Mouse (Mus musculus) midbrain, embryonic 15.5 days (tissue): ENCODE data around the gene Scgb1a1. TPM values are rescaled to one million over a fixed set of nuclear protein-coding genes. Genes with fewer than 3 reads are reported as not detected.
"Not testable (repeated sequence)": the region's sequence is repeated elsewhere in the genome, so short reads cannot be mapped to it uniquely, and the experiment has no call there.

Source experiments
- ATAC-seq: fragments of 200-750 bp; cut with Nextera tagmentation; replicated peaks from 2 replicates; pipeline ENCODE4 v1.8.0; 2017; ENCODE audit warnings: moderate TSS enrichment
- H3K27ac ChIP-seq: fragments of 300-500 bp; sonication (generic); 2 replicates; pipeline ENCODE4 v1.5.1; 2015; ENCODE audit warnings: mild to moderate bottlenecking, inconsistent platforms
- H3K27me3 ChIP-seq: fragments of 300-500 bp; sonication (generic); replicated peaks from 2 replicates; pipeline ENCODE4 v1.6.1; 2015; ENCODE audit warnings: inconsistent platforms
- H3K36me3 ChIP-seq: fragments of 300-500 bp; sonication (generic); replicated peaks from 2 replicates; pipeline ENCODE4 v1.6.1; 2015; ENCODE audit warnings: inconsistent platforms
- H3K4me1 ChIP-seq: fragments of 300-500 bp; sonication (generic); 2 replicates; pipeline ENCODE4 v1.6.1; 2015; ENCODE audit warnings: inconsistent platforms
- H3K4me2 ChIP-seq: fragments of 300-500 bp; sonication (generic); 2 replicates; pipeline ENCODE4 v1.6.1; 2015; ENCODE audit warnings: inconsistent platforms, mild to moderate bottlenecking, moderate library complexity
- H3K4me3 ChIP-seq: fragments of 300-500 bp; sonication (generic); 2 replicates; pipeline ENCODE4 v1.5.1; 2015; ENCODE audit warnings: mild to moderate bottlenecking, inconsistent platforms
- H3K9ac ChIP-seq: fragments of 300-500 bp; sonication (generic); 2 replicates; pipeline ENCODE4 v1.6.1; 2015; ENCODE audit warnings: mild to moderate bottlenecking, inconsistent platforms
- H3K9me3 ChIP-seq: fragments of 300-500 bp; sonication (generic); 2 replicates; pipeline ENCODE4 v1.6.1; 2016; ENCODE audit warnings: inconsistent platforms
- WGBS: fragments of 180-500 bp; shearing (Covaris S2); methylation state at CpG from one replicate; pipeline ENCODE4 v1.1.7; 2015; ENCODE audit warnings: mixed read lengths; 5-methylcytosine and 5-hydroxymethylcytosine counted together
- polyA plus RNA-seq: library from polyadenylated mRNA; unstranded; fragments of >200 nt; fragmentation: Nextera tagmentation; extraction: Ambion mirVana; gene quantifications from 2 replicates; pipeline ENCODE4 v1.2.1, GENCODE M21; 2015

Scgb1a1 gene
- polyA plus RNA-seq, 1 experiment from 2014 or later = not detected

DNA sequence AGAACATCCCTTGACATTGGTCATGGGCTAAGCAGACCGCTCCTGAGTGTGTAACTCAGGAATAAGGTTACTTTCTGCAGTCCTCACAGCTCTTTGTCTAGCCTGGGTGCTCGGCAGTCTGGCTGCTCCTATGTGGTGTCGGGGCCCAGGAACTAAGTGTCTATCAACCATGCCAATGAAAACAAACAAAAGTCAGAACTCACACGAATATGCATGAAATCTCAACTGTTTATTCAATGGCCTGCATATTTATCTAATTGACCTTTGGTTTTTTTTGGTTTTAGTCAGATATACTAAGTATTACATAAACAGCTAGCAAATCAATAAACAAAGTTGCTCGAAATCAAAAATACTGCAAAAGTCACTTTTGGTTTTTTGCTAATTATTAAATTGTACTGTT is 7.4 kb upstream of the Scgb1a1 start:
- Histone ChIP-seq H3K4me1 (no peaks in the 10 kb centered on the region), H3K4me3 (no peak overlapping the region), H3K36me3 (no peaks in the 10 kb centered on the region), H3K9ac (no peak overlapping the region), H3K27ac (no peak overlapping the region), H3K9me3 (no peaks in the 10 kb centered on the region), H3K27me3 (no peaks in the 10 kb centered on the region), H3K4me2 (no peak overlapping the region)
- ATAC-seq = no peak
- WGBS = 77% methylated on average over 5 of the region's 5 CpGs

GRCm38 (mm10) chr19:9090709-9091108 is 3.0 kb upstream of the Scgb1a1 start:
- Histone ChIP-seq H3K9ac (no peak overlapping the region), H3K4me3 (no peak overlapping the region), H3K27me3 (no peaks in the 10 kb centered on the region), H3K4me2 (no peak overlapping the region), H3K9me3 (no peaks in the 10 kb centered on the region), H3K27ac (no peak overlapping the region), H3K4me1 (no peaks in the 10 kb centered on the region), H3K36me3 (no peaks in the 10 kb centered on the region)
- ATAC-seq = no peak
- WGBS = 69% methylated on average over 2 of the region's 2 CpGs

- Histone ChIP-seq H3K9ac (no peak overlapping the region), H3K4me1 (no peaks in the 10 kb centered on the region), H3K27me3 (no peaks in the 10 kb centered on the region), H3K4me3 (no peak overlapping the region), H3K9me3 (no peaks in the 10 kb centered on the region), H3K36me3 (no peaks in the 10 kb centered on the region), H3K4me2 (no peak overlapping the region), H3K27ac (no peak overlapping the region)
- 74% methylated on average over 4 of the region's 4 CpGs for WGBS
- no peak for ATAC-seq
Measured at GRCm38 (mm10) chr19:9090191-9090590, 2.4 kb upstream of the Scgb1a1 start.

DNA sequence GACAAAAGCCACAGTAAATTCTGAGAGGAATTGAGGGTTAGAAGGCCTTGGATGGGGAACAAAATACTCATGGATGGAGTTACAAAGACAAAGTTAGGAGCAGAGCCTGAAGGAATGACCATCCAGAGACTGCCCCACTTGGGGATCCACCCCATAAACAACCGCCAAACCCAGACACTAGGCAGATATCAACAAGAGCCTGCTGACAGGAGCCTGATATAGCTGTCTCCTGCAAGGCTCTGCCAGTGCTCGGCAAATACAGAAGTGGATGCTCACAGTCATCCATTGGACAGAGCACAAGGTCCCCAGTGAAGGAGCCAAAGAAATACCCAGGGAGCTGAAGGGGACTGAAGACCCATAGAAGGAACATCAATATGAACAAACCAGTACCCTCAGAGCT is 3.9 kb downstream of the Scgb1a1 start:
- not testable (repeated sequence) for H3K27me3 ChIP-seq, H3K4me3 ChIP-seq, H3K4me1 ChIP-seq, H3K9me3 ChIP-seq, H3K27ac ChIP-seq, H3K36me3 ChIP-seq, ATAC-seq, H3K4me2 ChIP-seq, H3K9ac ChIP-seq
- whole genome bisulfite sequencing = 77% methylated on average over 2 of the region's 2 CpGs

DNA sequence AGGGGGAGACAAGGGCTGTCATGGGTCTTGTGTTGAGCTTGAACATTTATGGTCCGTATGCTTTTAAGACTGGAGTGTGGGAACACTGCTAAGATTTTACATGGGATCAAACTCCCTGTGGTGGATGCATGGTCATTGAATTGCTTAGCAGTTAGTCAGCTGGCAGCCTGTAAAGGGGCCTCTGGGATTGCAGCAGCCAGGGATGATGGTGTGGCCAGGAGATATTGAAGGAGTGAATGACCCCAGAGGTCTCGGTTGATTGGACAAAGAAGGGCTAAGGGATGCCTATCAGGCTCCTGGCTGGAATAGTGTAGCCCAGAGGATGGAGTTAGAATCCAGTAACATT is 4.8 kb downstream of the Scgb1a1 start:
- no peaks in the 10 kb centered on the region for H3K27me3 ChIP-seq
- no peak overlapping the region for H3K9ac ChIP-seq
- no peak overlapping the region for H3K27ac ChIP-seq
- peaks cover 6% of the 10 kb centered on the region; the same call in 1 of the 2 replicates for H3K4me1 ChIP-seq
- no peak overlapping the region for H3K4me2 ChIP-seq
- no peak overlapping the region for H3K4me3 ChIP-seq
- H3K9me3 ChIP-seq = no peaks in the 10 kb centered on the region
- H3K36me3 ChIP-seq = no peaks in the 10 kb centered on the region
- 80% methylated on average over 2 of the region's 2 CpGs for WGBS
- ATAC-seq = peak; percentile 46

- WGBS = 15% methylated on average over 23 of the region's 23 CpGs
- Histone ChIP-seq H3K4me3 (no peak overlapping the region), H3K27ac (no peak overlapping the region), H3K27me3 (no peaks in the 10 kb centered on the region), H3K4me2 (peak overlapping the region; percentile 37), H3K4me1 (peaks cover 6% of the 10 kb centered on the region; the same call in 1 of the 2 replicates), H3K36me3 (no peaks in the 10 kb centered on the region), H3K9ac (no peak overlapping the region), H3K9me3 (no peaks in the 10 kb centered on the region)
- peak; percentile 95 for ATAC-seq
Measured at GRCm38 (mm10) chr19:9082191-9083009, 5.4 kb downstream of the Scgb1a1 start.

GRCm38 (mm10) chr19:9081311-9082190 is 6.2 kb downstream of the Scgb1a1 start:
- 0 out of 2 replicates have a peak, but pooled peaks have one; percentile 22 for ATAC-seq
- Histone ChIP-seq H3K9me3 (no peaks in the 10 kb centered on the region), H3K4me2 (no peak overlapping the region; the same call in 1 of the 2 replicates), H3K4me1 (peaks cover 6% of the 10 kb centered on the region; the same call in 1 of the 2 replicates), H3K9ac (no peak overlapping the region), H3K36me3 (no peaks in the 10 kb centered on the region), H3K27me3 (no peaks in the 10 kb centered on the region), H3K4me3 (no peak overlapping the region), H3K27ac (no peak overlapping the region)
- 89% methylated on average over 14 of the region's 14 CpGs for WGBS

- no peaks in the 10 kb centered on the region for H3K27me3 ChIP-seq
- peaks cover 6% of the 10 kb centered on the region; the same call in 1 of the 2 replicates for H3K4me1 ChIP-seq
- H3K27ac ChIP-seq = no peak overlapping the region
- ATAC-seq = no peak
- no peaks in the 10 kb centered on the region for H3K9me3 ChIP-seq
- H3K36me3 ChIP-seq = no peaks in the 10 kb centered on the region
- no peak overlapping the region for H3K9ac ChIP-seq
- H3K4me3 ChIP-seq = no peak overlapping the region
- WGBS = 41% methylated on average over 7 of the region's 7 CpGs
- H3K4me2 ChIP-seq = no peak overlapping the region
Measured at GRCm38 (mm10) chr19:9079916-9080315, 7.8 kb downstream of the Scgb1a1 start.

DNA sequence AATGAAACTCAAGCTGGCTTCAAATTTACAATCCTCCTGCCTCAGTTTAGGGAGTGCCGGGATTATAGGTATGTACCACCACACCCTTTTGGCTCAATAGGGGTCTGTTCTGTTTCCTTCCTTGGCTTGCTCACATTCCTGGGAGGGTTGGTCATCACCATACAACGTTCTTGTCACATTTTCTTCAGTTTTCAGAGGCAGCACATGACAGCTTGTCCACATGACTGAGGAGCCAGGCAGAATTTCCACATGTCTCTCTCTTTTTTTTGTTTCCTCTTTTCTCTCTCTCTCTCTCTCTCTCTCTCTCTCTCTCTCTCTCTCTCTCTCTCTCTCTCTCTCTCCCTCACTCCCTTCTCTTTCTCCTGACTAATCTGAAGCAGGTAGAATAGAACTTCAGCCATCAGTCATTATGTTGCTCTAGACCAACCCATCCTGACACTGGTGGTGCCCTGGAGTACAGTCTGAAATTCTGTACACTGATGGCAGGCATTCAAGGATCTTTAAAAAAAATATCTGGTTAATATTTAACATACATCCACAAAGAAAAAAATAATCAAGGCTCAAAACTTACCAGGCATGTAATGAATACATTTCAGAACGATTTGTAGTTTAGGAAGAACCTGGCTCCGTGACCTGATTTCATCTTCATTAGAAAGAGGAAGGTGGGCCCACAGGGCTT is 10.6 kb downstream of the Scgb1a1 start:
- no peak for ATAC-seq
- no peak overlapping the region for H3K9ac ChIP-seq
- H3K9me3 ChIP-seq = no peaks in the 10 kb centered on the region
- no peak overlapping the region for H3K4me2 ChIP-seq
- no peaks in the 10 kb centered on the region for H3K4me1 ChIP-seq
- H3K27ac ChIP-seq = no peak overlapping the region
- no peaks in the 10 kb centered on the region for H3K36me3 ChIP-seq
- WGBS = 78% methylated on average over 4 of the region's 4 CpGs
- H3K27me3 ChIP-seq = no peaks in the 10 kb centered on the region
- H3K4me3 ChIP-seq = no peak overlapping the region

DNA sequence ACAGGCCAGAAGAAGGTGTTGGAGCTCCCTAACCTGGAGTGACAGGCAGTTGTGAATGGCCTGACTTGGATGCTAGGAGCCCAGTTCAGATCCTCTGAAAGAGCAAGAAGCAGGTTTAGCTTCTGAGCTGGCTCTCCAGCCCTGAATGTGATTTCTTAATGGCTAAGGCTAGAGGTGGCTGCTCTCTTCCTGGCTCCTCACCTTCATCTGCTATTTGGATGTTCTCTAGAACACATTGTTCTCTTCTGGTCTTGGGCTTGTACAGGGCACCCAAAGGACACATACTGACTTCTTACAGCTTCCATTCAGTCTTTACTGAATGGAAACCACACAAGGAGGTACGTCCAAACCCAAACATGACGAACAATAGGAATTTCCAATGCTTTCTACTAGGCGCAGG is 11.7 kb downstream of the Scgb1a1 start:
- 88% methylated on average over 3 of the region's 3 CpGs for WGBS

DNA sequence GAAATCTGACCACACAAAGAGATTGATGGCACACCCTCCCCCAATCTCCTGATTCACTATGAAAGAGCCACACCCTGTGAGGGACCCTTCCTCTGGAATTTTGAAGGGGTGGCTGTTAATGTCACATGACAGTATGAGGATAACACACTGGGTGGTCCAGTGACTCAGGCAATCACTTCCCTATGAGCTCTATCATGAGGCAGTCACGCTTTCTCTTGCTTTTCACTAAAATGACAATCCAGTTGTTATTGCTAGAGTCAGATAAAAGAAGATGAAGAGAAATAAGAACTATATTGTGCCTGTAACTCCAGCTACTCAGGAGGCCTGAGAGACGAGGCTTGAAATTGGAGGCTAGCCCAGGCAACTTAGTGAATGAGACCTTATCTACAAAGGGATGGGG is 12.2 kb downstream of the Scgb1a1 start:
- no peak overlapping the region for H3K4me2 ChIP-seq
- no peaks in the 10 kb centered on the region for H3K27me3 ChIP-seq
- H3K4me1 ChIP-seq = no peaks in the 10 kb centered on the region
- WGBS = 69% methylated on average over 2 of the region's 2 CpGs
- H3K9me3 ChIP-seq = no peaks in the 10 kb centered on the region
- no peak overlapping the region for H3K4me3 ChIP-seq
- H3K27ac ChIP-seq = no peak overlapping the region
- ATAC-seq = no peak
- H3K9ac ChIP-seq = no peak overlapping the region
- no peaks in the 10 kb centered on the region for H3K36me3 ChIP-seq

More for the DNA sequence above, 11.7 kb downstream of the Scgb1a1 start:
- no peaks in the 10 kb centered on the region for H3K4me1 ChIP-seq
- H3K27ac ChIP-seq = no peak overlapping the region
- no peak overlapping the region for H3K4me3 ChIP-seq
- no peak for ATAC-seq
- H3K36me3 ChIP-seq = no peaks in the 10 kb centered on the region
- H3K9me3 ChIP-seq = no peaks in the 10 kb centered on the region
- no peak overlapping the region for H3K4me2 ChIP-seq
- no peak overlapping the region for H3K9ac ChIP-seq
- no peaks in the 10 kb centered on the region for H3K27me3 ChIP-seq

GRCm38 (mm10) chr19:9074424-9074823 is 13.3 kb downstream of the Scgb1a1 start:
- Histone ChIP-seq H3K4me2 (no peak overlapping the region), H3K9ac (no peak overlapping the region), H3K36me3 (no peaks in the 10 kb centered on the region), H3K27ac (no peak overlapping the region), H3K9me3 (no peaks in the 10 kb centered on the region), H3K27me3 (no peaks in the 10 kb centered on the region), H3K4me1 (0 out of 2 replicates have a peak, but pooled peaks cover 3% of the 10 kb centered on the region), H3K4me3 (no peak overlapping the region)
- 72% methylated on average over 4 of the region's 4 CpGs for WGBS
- ATAC-seq = no peak
